In the genomic region with DNA sequence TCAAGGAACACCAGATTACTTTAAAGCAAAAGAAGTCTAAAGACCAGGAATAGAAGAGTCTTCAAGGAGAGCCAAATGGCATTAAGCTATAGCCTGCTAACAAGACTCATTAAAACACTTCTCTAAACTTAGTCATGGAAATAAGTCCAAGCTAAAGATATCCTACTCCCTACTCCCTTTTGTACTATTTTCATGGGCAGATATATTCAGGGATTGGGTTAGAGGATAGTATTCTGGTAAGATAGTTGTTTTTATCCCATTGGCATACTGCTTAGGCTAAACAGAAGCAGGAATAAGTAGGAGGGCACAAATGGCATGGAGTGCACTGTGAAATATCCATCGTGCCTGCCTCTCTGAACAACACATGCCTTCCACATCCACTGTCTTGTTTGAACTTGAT, we compare ENCODE assay signal across 19 mouse cellular contexts.
DNase-seq lines count a peak whose midpoint lies in the region; ATAC-seq lines count a peak whose summit lies in the region.
"Had no signal": no experiment of that assay in that cellular context is flagged by ENCODE, and none has a peak within 500 bp of the region (broad histone marks: within the 10 kb centered on the region; RNA-seq: fewer than 3 reads in every experiment).

No protein-coding gene starts in this region.

- peaks cover 28% of the 10 kb centered on the region for H3K4me1 ChIP-seq in forebrain, embryonic 13.5 days
- H3K4me1 ChIP-seq in forebrain, embryonic 14.5 days (ENCODE audit: control insufficient read depth, insufficient read depth, low read length), result peaks cover 6% of the 10 kb centered on the region
- H3K4me1 ChIP-seq: embryonic facial prominence, embryonic 13.5 days; embryonic facial prominence, embryonic 15.5 days had no signal

- no peak overlapping the region for H3K9ac ChIP-seq in forebrain, embryonic 13.5 days
- H3K9ac ChIP-seq in forebrain, embryonic 14.5 days (ENCODE audit: low read length), result no peak overlapping the region
- H3K9ac ChIP-seq: embryonic facial prominence, embryonic 13.5 days; embryonic facial prominence, embryonic 15.5 days had no signal

- H3K27me3 ChIP-seq in forebrain, embryonic 13.5 days, result no peaks in the 10 kb centered on the region
- no peaks in the 10 kb centered on the region for H3K27me3 ChIP-seq in forebrain, embryonic 14.5 days (replicated peaks; ENCODE audit: control insufficient read depth, insufficient read depth, low read length)
- H3K27me3 ChIP-seq: embryonic facial prominence, embryonic 13.5 days; embryonic facial prominence, embryonic 15.5 days had no signal

- H3K36me3 ChIP-seq in forebrain, embryonic 13.5 days (ENCODE audit: poor library complexity, severe bottlenecking), result no peaks in the 10 kb centered on the region
- H3K36me3 ChIP-seq in forebrain, embryonic 14.5 days (ENCODE audit: control insufficient read depth, insufficient read depth, low read length), result no peaks in the 10 kb centered on the region
- H3K36me3 ChIP-seq: embryonic facial prominence, embryonic 13.5 days; embryonic facial prominence, embryonic 15.5 days; forebrain, embryonic 10.5 days had no signal

- H3K4me3 ChIP-seq in forebrain, embryonic 13.5 days, result no peak overlapping the region
- H3K4me3 ChIP-seq in forebrain, embryonic 14.5 days (ENCODE audit: low read depth, low read length), result no peak overlapping the region
- H3K4me3 ChIP-seq: embryonic facial prominence, embryonic 13.5 days; embryonic facial prominence, embryonic 15.5 days; erythroblast, embryonic 14.5 days; forebrain, embryonic 10.5 days had no signal

- H3K4me2 ChIP-seq in forebrain, embryonic 13.5 days, result no peak overlapping the region
- H3K4me2 ChIP-seq in forebrain, embryonic 14.5 days (ENCODE audit: low read length), result no peak overlapping the region
- H3K4me2 ChIP-seq: embryonic facial prominence, embryonic 13.5 days; embryonic facial prominence, embryonic 15.5 days had no signal

- no peak for DNase-seq in forebrain, embryonic 14.5 days (ENCODE audit: low spot score)
- DNase-seq in frontal cortex, postnatal 10 days (ENCODE audit: low spot score in 2 of 2), result no peak
- DNase-seq in telencephalon, adult 2 months (ENCODE audit: low read depth, low spot score), result peak; percentile 55
- DNase-seq in cerebellum, adult 18-20 months, result no peak
- DNase-seq: adrenal gland, adult 2 months; adrenal gland, postnatal 10 days; adrenal gland, postnatal 25 days; cerebellum, adult 11-12 months; cerebellum, adult 8-10 months; cerebellum, adult 9-11 months; cerebellum, postnatal 14 days; cerebellum, postnatal 36 days; embryo, embryonic 11 days had no signal

- 50% methylated on average over 1 of the region's 1 CpGs for WGBS in forebrain, embryonic 13.5 days
- 41% methylated on average over 1 of the region's 1 CpGs for WGBS in forebrain, embryonic 14.5 days

- ATAC-seq in forebrain, embryonic 13.5 days, result peak; percentile 25; the same call in 1 of the 2 replicates
- ATAC-seq in forebrain, embryonic 14.5 days, result no peak; the same call in 1 of the 2 replicates
- ATAC-seq in frontal cortex, adult (ENCODE audit: low TSS enrichment), result peak; percentile 75

- no peak overlapping the region for H3K27ac ChIP-seq in forebrain, embryonic 13.5 days
- no peak overlapping the region for H3K27ac ChIP-seq in forebrain, embryonic 14.5 days (ENCODE audit: low read depth, low read length)
- H3K27ac ChIP-seq: embryonic facial prominence, embryonic 13.5 days; embryonic facial prominence, embryonic 15.5 days; forebrain, embryonic 10.5 days had no signal

- H3K9me3 ChIP-seq in forebrain, embryonic 13.5 days (replicated peaks), result no peaks in the 10 kb centered on the region
- H3K9me3 ChIP-seq in forebrain, embryonic 14.5 days (replicated peaks; ENCODE audit: control insufficient read depth, low read length), result no peaks in the 10 kb centered on the region
- H3K9me3 ChIP-seq: embryonic facial prominence, embryonic 13.5 days; embryonic facial prominence, embryonic 15.5 days; forebrain, embryonic 10.5 days had no signal
